Mouse (Mus musculus) left cerebral cortex, adult 2 months (tissue): ENCODE results near the gene Orm2. TPM values are rescaled to one million over a fixed set of nuclear protein-coding genes. Genes with fewer than 3 reads are reported as not detected.
"Not testable (repeated sequence)": the region's sequence is repeated elsewhere in the genome, so short reads cannot be mapped to it uniquely, and the experiment has no call there.

ENCODE experiments used
- DNase-seq, 2 experiments: peaks; one replicate each; pipeline ENCODE4 v3.0.0; 2021 to 2022; ENCODE audit warnings: low spot score in 2 of 2, mixed read lengths in 1 of 2; ENCODE audit errors: extremely low spot score in 1 of 2
- H3K27ac ChIP-seq: fragments of 200-600 bp; 2 replicates; pipeline ENCODE4 v1.8.1; 2022
- H3K4me3 ChIP-seq: fragments of 200-600 bp; 2 replicates; pipeline ENCODE4 v1.8.1; 2022
- CTCF ChIP-seq: fragments of 200-600 bp; IDR thresholded peaks from 2 replicates; pipeline ENCODE4 v1.8.1; 2022; ENCODE audit warnings: antibody characterized with exemption, mild to moderate bottlenecking, moderate library complexity
- intact Hi-C: fragments of 180-260 bp; cut with DNase I; formaldehyde crosslinking; loops from one replicate; pipeline ENCODE4 v1.15.1; 2025
- long read RNA-seq, 2 experiments: library from polyadenylated mRNA; stranded (forward); transcript quantifications; one replicate each; pipeline ENCODE4 v2.0.0; 2021; ENCODE audit warnings: borderline mapping rate in 2 of 2
- total RNA-seq, 2 experiments: library from RNA; stranded (reverse); gene quantifications; 2 replicates each; pipeline ENCODE4 v1.2.3; 2021

Gene Orm2
- total RNA-seq, result not detected
- long read RNA-seq, experiment 1, result 0 reads
- long read RNA-seq, experiment 2, result 0 reads

DNA sequence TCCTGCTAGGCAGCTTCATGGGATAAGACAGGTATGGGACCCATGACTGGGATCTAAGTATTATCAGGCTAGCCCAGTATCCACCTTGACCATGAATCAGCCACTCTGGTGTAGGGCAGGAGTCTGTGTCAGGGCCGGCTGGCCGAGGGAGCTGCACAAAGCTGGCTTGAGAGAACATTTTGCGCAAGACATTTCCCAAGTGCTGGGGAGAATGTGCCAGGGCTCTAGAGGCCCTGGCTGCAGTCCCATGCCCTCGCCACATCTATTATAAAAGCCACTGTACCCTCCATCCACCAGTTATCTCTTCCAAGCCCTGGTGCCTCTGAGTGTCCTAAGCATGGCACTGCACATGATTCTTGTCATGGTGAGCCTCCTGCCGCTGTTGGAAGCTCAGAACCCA lies at the start of gene Orm2:
Gene Orm2, plus strand, starts transcription at position 300 of the 400 bp plus-strand sequence.
- intact Hi-C loops, result no loop called here
- TF ChIP-seq CTCF, result no peak
- DNase-seq, result no peak
- Histone ChIP-seq H3K4me3 (no peak within 1 kb of the TSS), H3K27ac (no peak within 1 kb of the TSS)

DNA sequence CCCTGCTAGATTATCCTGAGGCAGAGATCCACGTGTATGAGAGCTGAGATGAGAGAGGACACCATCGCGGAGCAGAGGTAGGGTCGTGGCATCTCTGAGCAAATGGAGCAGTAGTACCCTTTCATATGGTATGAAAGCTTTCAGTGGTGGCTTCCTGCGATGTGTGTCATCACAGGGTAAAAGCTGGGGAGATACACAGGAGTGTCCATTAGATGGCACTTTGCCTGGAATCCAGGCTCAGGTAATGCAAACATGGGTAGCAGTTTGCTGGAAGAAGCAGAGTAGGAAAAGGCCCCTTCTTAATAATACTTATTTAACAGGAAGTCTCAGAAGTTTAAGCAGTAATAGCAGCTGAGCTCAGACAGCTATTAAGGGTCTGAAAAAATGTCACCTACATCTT lies 48.2 kb upstream of the Orm2 start:
- no peak for DNase-seq
- intact Hi-C loops, result no loop called here
- no peak overlapping the region for H3K27ac ChIP-seq
- no peak overlapping the region for H3K4me3 ChIP-seq
- TF ChIP-seq CTCF, result no peak

DNA sequence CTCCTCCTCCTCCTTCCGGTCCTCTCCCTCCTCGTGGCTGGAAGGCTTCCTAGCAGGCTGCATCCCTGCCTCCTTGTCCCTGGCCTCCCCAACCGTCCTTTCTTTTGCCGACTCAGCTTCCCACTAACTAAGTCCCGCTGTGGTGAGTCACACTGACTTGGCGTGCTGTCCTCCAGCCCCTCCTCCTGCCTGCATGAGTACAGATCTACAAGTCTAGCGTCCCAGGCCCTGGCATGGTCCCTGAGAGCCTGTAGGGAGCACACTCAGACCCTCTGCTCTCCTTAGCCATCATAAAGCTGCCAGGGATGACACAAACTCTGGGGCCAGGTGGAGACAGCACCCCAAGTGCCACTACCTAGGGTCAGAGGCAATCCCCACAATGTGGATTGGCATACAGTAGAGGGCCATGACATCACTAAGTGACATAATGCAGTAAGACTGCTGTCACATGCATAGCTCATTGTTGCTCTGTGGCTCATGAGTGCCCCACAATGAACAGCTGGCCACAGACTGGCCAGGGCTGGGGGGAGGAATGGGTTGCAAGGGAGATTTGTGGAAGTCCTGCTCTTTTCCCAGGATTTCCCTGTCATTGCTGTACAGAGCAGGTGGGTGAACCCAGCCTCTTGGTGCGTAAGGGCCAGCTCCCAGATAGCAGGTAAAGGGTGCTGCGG lies 46.0 kb upstream of the Orm2 start:
- DNase-seq, result peak in 1 of 2 experiments; percentile 29
- H3K4me3 ChIP-seq, result no peak overlapping the region
- TF ChIP-seq CTCF, result no peak
- intact Hi-C loops, result no loop called here
- no peak overlapping the region for H3K27ac ChIP-seq

DNA sequence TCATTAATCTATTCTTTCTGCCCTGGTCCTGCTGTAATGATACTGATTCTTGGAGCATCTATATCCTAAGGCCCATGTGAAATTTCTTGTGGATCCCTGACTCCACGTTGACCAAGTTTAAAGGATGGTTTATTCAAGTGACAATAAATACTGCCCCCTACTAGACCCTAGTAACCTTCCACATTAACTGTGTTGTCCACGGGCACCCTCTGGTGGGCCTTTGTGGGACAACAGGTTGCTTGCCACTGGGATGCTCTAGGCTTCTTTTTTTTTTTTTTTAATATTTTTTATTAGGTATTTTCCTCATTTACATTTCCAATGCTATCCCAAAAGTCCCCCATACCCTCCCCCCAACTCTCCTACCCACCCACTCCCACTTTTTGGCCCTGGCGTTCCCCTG lies 42.7 kb upstream of the Orm2 start:
- intact Hi-C loops, result loop anchor here (1.0 kb wide), 2 partner anchors 104 to 160 kb away; no protein-coding TSS in a partner anchor
- TF ChIP-seq CTCF, result peak; percentile 76
- not testable (repeated sequence) for H3K27ac ChIP-seq, H3K4me3 ChIP-seq
- peak; percentile 50 to 61 for DNase-seq

DNA sequence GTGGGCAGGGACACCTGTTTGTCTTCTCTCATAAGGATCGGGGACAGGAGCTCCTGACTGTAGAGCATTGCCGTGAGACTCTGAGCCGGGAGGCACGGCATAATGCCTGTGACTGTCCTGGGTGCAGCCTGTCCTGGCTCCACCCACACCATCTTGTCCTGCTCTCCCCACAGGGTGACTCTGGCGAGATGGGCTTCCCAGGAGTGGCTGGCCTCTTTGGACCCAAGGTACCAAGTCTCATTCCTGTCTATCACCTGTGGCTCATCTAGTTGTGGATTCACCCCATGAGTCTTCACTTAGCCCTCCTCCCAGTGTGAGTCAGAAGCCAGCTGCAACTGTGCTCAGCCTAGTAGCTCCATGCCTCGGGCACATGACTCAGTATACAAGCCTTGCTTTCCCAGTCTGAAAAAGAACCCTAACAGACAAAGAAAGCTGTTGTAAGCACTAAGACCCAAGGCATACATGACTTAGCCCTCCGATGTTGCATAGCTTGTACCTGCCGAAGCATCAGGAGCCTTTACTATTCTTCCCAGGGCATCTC lies 38.9 kb upstream of the Orm2 start:
- no peak for TF ChIP-seq CTCF
- DNase-seq, result no peak
- no peak overlapping the region for H3K27ac ChIP-seq
- H3K4me3 ChIP-seq, result no peak overlapping the region
- intact Hi-C loops, result no loop called here

DNA sequence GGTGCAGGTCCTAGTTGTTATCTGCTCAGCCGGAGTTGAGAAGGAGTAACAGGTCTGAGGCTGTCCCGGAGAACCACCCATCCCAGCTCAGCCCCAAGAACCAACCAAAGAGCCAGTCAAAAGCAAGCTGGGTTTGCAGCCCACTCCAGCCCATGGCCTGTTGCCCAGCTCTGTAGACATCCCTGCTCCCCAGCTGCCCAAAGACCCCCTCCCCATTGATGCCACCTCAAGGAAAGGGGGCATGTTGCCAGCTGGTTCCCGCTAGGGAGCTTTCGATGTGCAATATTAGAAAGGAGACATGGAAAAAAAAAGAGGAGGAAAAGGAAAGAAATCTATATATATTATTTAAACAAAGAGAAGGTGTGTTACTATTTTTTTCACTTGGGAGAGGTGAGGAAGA lies 28.8 kb upstream of the Orm2 start:
- TF ChIP-seq CTCF, result no peak

DNA sequence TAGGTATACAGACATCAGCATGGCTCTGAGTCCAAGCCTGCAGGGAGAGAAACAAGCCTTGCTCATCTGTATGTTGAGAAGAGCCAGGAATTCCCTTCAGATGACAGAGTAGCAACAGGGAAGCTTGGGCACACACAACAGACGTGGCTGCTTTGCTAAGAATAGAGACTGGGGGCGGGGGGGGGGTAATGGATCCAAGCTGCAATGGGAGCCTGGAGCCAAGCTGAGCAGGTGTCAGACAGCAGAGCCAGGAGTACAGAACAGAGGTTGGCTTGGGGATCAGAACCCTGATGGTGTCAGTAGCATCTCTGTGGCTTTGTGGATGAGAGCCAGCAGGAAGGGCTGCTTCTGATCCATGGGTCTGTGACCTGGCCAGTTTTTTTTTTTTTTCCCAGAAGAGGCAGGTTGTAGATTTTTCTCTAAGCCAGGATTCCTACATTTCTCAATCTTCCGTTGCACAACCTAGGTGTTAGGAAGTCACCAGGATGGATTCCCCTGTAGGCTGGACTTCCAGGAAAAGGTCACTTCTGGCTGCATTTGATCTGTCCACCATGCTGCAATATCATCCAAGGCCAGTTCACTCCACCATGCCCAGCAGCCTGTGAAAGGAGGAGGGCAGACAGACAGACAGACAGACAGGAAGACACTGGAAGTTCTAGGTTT lies 23.7 kb upstream of the Orm2 start:
- Histone ChIP-seq H3K4me3 (no peak overlapping the region), H3K27ac (no peak overlapping the region)
- DNase-seq, result no peak
- no peak for TF ChIP-seq CTCF
- intact Hi-C loops, result no loop called here

More for the DNA sequence above, 28.8 kb upstream of the Orm2 start:
- H3K27ac ChIP-seq, result no peak overlapping the region
- H3K4me3 ChIP-seq, result no peak overlapping the region
- DNase-seq, result no peak
- intact Hi-C loops, result no loop called here

DNA sequence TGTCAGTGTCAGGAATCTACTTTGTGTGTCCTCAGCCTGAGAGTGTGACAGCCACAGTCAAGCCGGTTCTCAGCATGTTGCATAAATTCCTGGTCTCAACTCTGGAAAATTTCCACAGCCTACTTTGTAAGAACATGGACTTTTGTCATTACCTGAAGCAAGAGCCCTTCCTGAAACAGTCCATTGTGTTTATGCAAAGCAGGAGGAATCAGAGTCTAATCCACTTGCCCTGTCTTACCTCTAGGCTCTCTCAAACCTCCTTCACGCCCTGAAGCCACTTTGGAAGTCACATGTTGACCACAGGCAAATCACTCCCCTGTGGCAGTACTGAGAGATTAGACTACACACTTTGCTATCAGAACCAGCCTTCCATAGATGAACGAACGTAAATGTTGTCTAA lies 19.8 kb upstream of the Orm2 start:
- Histone ChIP-seq H3K27ac (no peak overlapping the region), H3K4me3 (no peak overlapping the region)
- no peak for TF ChIP-seq CTCF
- intact Hi-C loops, result no loop called here
- no peak for DNase-seq

DNA sequence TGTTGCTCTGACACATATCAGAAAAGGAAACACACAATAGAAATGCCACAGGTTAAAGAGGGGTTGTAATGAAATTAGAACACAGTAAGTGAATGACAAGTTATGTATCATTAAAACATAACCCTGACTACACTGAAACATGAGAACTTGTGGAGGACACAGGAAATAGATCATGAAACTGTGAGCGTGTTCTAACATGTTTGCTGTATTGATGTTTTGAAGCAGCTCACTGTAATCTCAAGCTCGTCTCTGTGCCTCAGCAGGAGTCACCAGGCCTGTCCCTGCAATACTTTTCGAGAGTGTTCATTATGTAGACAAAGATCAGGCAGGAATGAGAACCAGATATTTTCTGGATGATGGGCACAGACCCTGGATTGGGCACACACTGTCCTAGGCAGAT lies 18.6 kb upstream of the Orm2 start:
- DNase-seq, result no peak
- intact Hi-C loops, result no loop called here
- no peak overlapping the region for H3K4me3 ChIP-seq
- H3K27ac ChIP-seq, result no peak overlapping the region
- TF ChIP-seq CTCF, result no peak

DNA sequence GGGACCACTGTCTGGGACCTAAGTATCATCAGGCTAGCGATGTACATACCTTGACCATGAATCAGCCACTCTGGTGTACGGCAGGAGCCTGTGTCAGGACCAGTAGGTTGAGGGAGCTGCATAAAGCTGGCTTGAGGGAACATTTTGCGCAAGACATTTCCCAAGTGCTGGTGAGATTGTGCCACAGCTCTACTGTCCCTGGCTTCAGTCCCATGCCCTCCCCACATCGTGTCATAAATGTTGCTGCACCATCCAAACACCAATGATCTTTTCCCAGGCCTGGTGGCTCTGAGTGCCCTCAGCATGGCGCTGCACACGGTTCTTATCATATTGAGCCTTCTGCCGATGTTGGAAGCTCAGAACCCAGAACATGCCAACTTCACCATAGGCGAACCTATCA lies 18.0 kb upstream of the Orm2 start, which contains the start of gene Orm1:
Gene Orm1, plus strand, starts transcription at position 266 of the 400 bp plus-strand sequence.
- no peak within 1 kb of the TSS for H3K27ac ChIP-seq
- intact Hi-C loops, result no loop called here
- DNase-seq, result no peak
- no peak for TF ChIP-seq CTCF
- no peak within 1 kb of the TSS for H3K4me3 ChIP-seq

DNA sequence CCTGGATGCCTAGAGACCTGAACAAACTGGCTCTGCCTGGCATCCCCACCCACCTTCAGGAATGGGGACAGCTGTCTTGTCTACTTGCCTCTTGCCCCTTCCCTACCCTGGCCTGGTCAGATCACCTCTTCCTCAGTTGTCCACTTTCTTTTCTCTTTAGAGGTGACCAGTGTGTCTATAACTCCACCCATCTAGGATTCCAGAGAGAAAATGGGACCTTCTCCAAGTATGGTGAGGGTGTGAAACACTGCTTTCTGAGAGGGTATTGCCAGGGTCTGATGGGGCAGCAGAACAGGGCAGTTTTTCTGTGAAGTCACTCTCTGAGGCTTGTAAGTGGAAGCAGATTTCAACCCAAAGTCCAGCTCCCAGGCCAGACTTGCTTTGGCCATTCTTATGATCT lies 17.0 kb upstream of the Orm2 start:
- TF ChIP-seq CTCF, result no peak
- no peak overlapping the region for H3K27ac ChIP-seq
- intact Hi-C loops, result no loop called here
- no peak for DNase-seq
- H3K4me3 ChIP-seq, result no peak overlapping the region

DNA sequence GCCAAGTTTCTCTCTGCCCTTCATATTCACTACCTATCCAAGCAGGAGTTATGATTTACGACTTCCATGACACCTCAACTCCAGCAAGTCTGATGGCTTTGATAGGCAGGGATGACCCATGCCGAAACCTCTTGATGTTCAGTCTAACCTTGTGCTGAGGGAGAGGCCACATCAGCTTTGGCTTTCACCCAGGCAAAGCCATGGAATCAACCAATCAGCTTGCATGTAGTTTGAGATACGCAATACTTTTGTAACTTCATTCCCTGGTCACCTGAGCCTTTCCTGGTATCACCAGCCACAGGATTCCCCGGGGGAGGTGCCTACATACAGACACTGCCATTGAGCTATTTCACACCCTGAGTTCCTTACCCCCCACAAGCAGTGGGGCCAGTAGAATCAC lies 15.6 kb upstream of the Orm2 start:
- intact Hi-C loops, result no loop called here
- DNase-seq, result no peak
- H3K27ac ChIP-seq, result no peak overlapping the region
- no peak for TF ChIP-seq CTCF
- no peak overlapping the region for H3K4me3 ChIP-seq
